Mouse (Mus musculus) hindbrain, embryonic 13.5 days (tissue): Measurements from ENCODE around the gene BC017158. TPM values are rescaled to one million over a fixed set of nuclear protein-coding genes. Genes with fewer than 3 reads are reported as not detected.

ENCODE experiments used
- ATAC-seq: fragments of 200-750 bp; cut with Nextera tagmentation; 2 replicates; pipeline ENCODE4 v1.8.0; 2017; ENCODE audit warnings: moderate TSS enrichment; ENCODE audit not compliant: low FRiP score
- H3K27ac ChIP-seq: fragments of 300-500 bp; sonication (generic); 2 replicates; pipeline ENCODE4 v1.5.1; 2015; ENCODE audit warnings: inconsistent platforms, mild to moderate bottlenecking, moderate library complexity
- H3K27me3 ChIP-seq: fragments of 300-500 bp; sonication (generic); 2 replicates; pipeline ENCODE4 v1.6.1; 2015; ENCODE audit warnings: mild to moderate bottlenecking, inconsistent platforms
- H3K36me3 ChIP-seq: fragments of 300-500 bp; sonication (generic); 2 replicates; pipeline ENCODE4 v1.6.1; 2015; ENCODE audit warnings: mild to moderate bottlenecking, inconsistent platforms
- H3K4me1 ChIP-seq: fragments of 300-500 bp; sonication (generic); replicated peaks from 2 replicates; pipeline ENCODE4 v1.6.1; 2015; ENCODE audit warnings: inconsistent platforms
- H3K4me2 ChIP-seq: fragments of 300-500 bp; sonication (generic); 2 replicates; pipeline ENCODE4 v1.6.1; 2015; ENCODE audit warnings: inconsistent platforms, mild to moderate bottlenecking, moderate library complexity
- H3K4me3 ChIP-seq: fragments of 300-500 bp; sonication (generic); 2 replicates; pipeline ENCODE4 v1.5.1; 2015; ENCODE audit warnings: mild to moderate bottlenecking, inconsistent platforms
- H3K9ac ChIP-seq: fragments of 300-500 bp; sonication (generic); 2 replicates; pipeline ENCODE4 v1.6.1; 2015; ENCODE audit warnings: mild to moderate bottlenecking, inconsistent platforms
- H3K9me3 ChIP-seq: fragments of 300-500 bp; sonication (generic); 2 replicates; pipeline ENCODE4 v1.6.1; 2016; ENCODE audit warnings: inconsistent platforms
- WGBS: fragments of 180-500 bp; shearing (Covaris S2); methylation state at CpG from one replicate; pipeline ENCODE4 v1.1.7; 2015; 5-methylcytosine and 5-hydroxymethylcytosine counted together
- microRNA-seq: library from miRNA; unstranded; fragments of <30 nt; microRNA quantifications from one replicate; pipeline ENCODE4, GENCODE M21; 2016
- polyA plus RNA-seq: library from polyadenylated mRNA; unstranded; fragments of >200 nt; fragmentation: Nextera tagmentation; extraction: Ambion mirVana; gene quantifications from 2 replicates; pipeline ENCODE4 v1.2.1, GENCODE M21; 2015

BC017158 gene
- polyA plus RNA-seq, 1 experiment from 2014 or later = 17.2 TPM

DNA sequence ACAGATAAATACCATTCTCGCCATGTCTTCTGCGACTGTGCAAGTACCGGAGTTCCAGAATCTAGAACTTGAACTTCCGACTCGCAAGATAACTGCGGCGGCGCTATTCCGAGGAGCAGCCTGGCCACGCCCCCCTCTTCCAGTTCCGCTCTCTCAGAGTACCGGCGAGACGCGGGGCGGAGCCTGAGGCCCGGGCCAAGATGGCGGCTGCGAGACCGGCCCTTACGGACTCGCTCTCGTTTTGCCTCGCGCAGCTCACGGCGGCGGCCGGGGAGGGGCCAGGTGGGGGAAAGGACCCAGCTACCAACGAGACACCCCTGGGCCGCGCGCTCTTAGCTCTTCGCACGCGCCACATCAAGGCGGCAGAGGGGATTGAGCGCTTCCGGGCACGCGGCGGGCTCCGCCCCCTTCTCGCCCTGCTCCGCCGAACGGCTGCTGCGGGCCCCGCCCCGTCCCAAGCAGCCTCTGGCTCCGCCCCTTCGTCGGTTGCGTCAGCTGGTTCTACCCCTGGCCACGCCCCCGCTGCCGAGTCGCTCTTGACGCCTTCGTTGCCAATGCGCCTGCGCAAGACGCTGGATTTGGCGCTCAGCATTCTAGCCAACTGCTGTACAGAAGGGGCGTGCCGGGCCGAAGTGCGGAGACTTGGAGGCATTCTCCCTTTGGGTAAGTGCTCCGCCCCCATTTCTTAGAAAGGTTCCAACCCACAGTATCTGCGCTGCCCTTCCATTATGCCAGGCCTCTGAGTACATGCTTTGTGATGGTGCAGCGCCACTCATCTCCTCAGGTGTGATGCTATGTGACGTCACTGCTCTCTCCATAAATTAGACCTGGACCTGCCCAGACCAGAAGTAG lies 59.8 kb downstream of the BC017158 start, which contains the start of gene 9130023H24Rik:
Gene 9130023H24Rik (minus strand): TSS at position 105 of the 852 bp plus-strand sequence.
- peak within 1 kb of the TSS; percentile 80 for H3K9ac ChIP-seq
- peak within 1 kb of the TSS; percentile 98 for H3K27ac ChIP-seq
- peaks cover 29% of the 10 kb centered on the region for H3K4me1 ChIP-seq
- peak; percentile 91 for ATAC-seq
- H3K4me2 ChIP-seq = peak within 1 kb of the TSS; percentile 93
- no peaks in the 10 kb centered on the region for H3K27me3 ChIP-seq
- WGBS = under 1% methylated on average over 72 of the region's 72 CpGs
- H3K36me3 ChIP-seq = peaks cover 34% of the 10 kb centered on the region
- H3K9me3 ChIP-seq = no peaks in the 10 kb centered on the region
- H3K4me3 ChIP-seq = peak within 1 kb of the TSS; percentile 70

DNA sequence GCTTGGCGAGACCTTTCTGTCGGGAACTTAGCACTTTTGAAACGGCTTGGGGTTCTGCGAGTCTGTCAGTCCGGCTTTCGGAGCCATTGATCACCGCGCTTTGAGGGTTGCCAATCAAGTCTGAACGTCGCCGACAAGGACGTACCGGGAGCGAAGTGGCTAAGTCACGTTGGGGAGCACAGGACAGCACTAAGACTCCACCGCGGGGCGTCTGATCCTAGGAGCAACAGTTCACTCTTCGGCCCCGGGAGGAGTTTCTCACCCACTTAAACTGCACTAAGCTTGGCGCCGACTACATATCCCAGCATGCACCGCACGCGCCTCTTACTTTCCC lies 60.4 kb downstream of the BC017158 start:
- Histone ChIP-seq H3K4me1 (peaks cover 29% of the 10 kb centered on the region), H3K4me2 (peak overlapping the region; percentile 93), H3K27ac (peak overlapping the region; percentile 98), H3K9me3 (no peaks in the 10 kb centered on the region), H3K9ac (peak overlapping the region; percentile 80), H3K4me3 (peak overlapping the region; percentile 70), H3K27me3 (no peaks in the 10 kb centered on the region), H3K36me3 (peaks cover 28% of the 10 kb centered on the region)
- no peak for ATAC-seq
- WGBS = 1% methylated on average over 25 of the region's 25 CpGs

DNA sequence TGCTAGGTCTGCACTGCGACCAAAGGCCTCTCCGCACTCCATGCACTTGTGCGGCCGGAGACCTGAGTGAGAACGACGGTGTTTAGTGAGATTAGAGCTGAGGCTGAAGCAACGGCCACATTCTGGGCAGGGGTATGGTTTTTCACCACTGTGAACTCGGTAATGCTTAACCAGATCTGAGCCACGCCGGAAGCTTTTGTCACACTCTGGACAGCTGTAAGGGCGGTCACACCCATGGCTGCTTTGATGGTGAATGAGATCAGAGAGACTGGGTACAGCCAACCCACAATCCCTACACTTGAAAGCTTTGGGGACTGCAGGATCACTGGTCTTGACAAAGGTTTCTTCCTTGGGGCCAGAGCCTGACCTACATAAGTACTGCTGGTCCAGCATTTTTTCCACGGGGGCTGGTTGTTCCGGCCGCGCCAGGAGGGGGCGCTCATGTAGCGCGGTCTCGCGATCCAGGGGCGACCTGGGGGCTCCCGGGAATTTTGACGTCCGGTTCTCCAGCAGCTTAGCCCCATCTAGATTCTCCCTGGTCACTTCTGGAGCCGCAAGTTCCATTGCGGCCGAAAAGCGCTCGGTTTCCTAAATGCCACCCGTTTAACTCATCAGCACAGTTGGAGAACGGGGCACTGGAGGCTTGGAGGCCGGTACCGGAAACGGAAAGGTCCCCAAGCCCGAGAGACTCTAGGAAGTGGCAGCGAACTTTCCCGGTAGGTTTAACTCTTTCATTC lies 60.9 kb downstream of the BC017158 start, which contains the start of gene Armc5:
Gene Armc5 (plus strand): TSS at position 487 of the 737 bp plus-strand sequence.
- WGBS = 26% methylated on average over 37 of the region's 37 CpGs
- H3K4me2 ChIP-seq = peak within 1 kb of the TSS; percentile 93
- ATAC-seq = 0 out of 2 replicates have a peak, but pooled peaks have one; percentile 4

DNA sequence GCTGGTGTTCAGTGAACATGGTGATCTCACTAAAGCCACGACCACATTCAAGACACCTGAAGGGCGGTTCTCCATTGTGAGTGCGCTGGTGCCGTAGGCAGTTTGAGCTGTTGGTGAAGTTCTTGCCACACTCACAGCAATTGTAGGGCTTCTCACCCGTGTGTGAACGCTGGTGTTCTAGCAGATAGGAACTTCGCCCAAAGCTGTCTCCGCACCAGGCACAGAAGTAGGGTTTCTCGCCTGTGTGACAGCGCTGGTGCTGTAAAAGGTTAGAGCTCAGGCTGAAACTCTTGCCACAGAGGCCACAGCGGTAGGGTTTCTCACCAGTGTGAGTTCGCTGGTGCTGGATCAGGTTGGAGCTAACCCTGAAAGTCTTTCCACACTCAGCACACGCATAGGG lies 61.5 kb downstream of the BC017158 start:
- Histone ChIP-seq H3K27me3 (no peaks in the 10 kb centered on the region), H3K4me2 (peak overlapping the region; percentile 93), H3K4me1 (peaks cover 32% of the 10 kb centered on the region), H3K9me3 (no peaks in the 10 kb centered on the region), H3K9ac (peak overlapping the region; percentile 80; the same call in 1 of the 2 replicates), H3K27ac (peak overlapping the region; percentile 98; the same call in 1 of the 2 replicates), H3K36me3 (peaks cover 17% of the 10 kb centered on the region), H3K4me3 (0 out of 2 replicates have a peak overlapping the region, but pooled peaks have one; percentile 70)
- no peak for ATAC-seq
- 96% methylated on average over 13 of the region's 13 CpGs for WGBS

More for the DNA sequence above, 60.9 kb downstream of the BC017158 start, which contains the start of gene Armc5:
- Histone ChIP-seq H3K9me3 (no peaks in the 10 kb centered on the region), H3K36me3 (peaks cover 22% of the 10 kb centered on the region), H3K27ac (peak within 1 kb of the TSS; percentile 98), H3K4me3 (peak within 1 kb of the TSS; percentile 70), H3K27me3 (no peaks in the 10 kb centered on the region), H3K9ac (peak within 1 kb of the TSS; percentile 80), H3K4me1 (peaks cover 32% of the 10 kb centered on the region)

DNA sequence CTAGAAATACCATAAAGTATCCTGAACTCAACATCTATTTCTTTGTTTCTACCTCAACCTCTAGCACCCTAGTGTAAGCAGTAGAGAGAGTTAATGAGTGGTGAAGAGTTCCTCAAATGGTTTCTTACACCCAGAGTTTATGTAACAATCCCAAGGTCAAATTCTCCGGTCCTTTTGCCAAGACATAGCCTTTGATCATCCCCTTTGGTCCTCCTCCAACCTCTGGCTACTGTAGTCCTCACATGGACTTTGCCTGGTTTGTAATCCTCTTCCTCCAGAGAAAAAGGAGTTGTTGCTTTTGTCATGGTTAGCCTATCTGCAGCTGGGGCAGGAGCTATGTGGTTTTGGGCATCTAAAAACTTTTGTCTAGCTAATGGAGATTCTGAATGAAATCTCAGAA lies 62.5 kb downstream of the BC017158 start:
- Histone ChIP-seq H3K27ac (no peak overlapping the region), H3K9ac (no peak overlapping the region), H3K9me3 (no peaks in the 10 kb centered on the region), H3K4me2 (no peak overlapping the region), H3K4me1 (peaks cover 28% of the 10 kb centered on the region), H3K4me3 (no peak overlapping the region), H3K27me3 (no peaks in the 10 kb centered on the region), H3K36me3 (peaks cover 8% of the 10 kb centered on the region)
- WGBS = 90% methylated on average over 1 of the region's 1 CpGs
- ATAC-seq = no peak

DNA sequence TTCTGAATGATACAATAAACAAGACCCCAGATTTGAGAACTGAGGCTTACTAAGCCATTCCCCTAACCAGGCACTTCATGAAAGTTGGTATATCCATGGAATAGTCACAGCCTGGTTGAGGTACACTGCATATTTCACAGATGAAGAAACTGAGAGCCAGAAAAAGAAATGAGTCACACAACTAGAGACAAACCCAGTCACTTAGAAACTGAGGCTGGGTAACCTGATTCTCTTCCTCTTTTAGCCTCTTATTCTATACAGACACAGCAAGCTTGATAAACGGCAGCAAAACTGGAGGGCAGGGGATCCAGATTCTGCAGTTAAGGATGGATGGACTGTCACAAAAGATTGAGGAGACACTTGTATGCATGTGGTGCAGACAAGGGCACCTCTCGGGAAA lies 63.2 kb downstream of the BC017158 start:
- no peaks in the 10 kb centered on the region for H3K27me3 ChIP-seq
- H3K4me2 ChIP-seq = no peak overlapping the region
- H3K9me3 ChIP-seq = no peaks in the 10 kb centered on the region
- 0 out of 2 replicates have a peak, but pooled peaks cover under 1% of the 10 kb centered on the region for H3K36me3 ChIP-seq
- 86% methylated on average over 2 of the region's 2 CpGs for WGBS
- no peak overlapping the region for H3K27ac ChIP-seq
- no peak overlapping the region for H3K9ac ChIP-seq
- no peak overlapping the region for H3K4me3 ChIP-seq
- no peak for ATAC-seq
- peaks cover 23% of the 10 kb centered on the region for H3K4me1 ChIP-seq

DNA sequence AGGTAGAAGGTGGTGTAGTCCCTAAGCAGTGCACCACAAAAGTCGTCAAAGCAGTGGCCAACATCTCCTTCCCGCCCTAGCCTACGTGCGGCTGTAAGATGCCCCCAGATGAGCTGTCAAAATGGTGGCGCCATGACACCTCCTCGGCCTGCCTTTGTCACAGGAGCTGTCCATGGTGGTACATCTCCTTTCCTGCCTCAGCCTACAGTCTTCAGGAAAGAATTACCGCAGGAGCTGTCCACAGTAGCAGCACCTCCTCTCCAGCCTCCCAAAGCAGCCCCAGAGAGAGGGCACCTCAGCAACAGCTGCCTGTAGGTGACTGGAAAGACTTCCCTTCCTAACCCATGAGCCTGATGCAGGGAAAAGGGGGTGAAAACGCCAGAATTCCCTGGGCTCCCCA lies 66.2 kb downstream of the BC017158 start:
- Histone ChIP-seq H3K9me3 (no peaks in the 10 kb centered on the region), H3K4me1 (peaks cover 6% of the 10 kb centered on the region), H3K27ac (no peak overlapping the region), H3K27me3 (no peaks in the 10 kb centered on the region), H3K4me3 (no peak overlapping the region), H3K4me2 (no peak overlapping the region), H3K9ac (no peak overlapping the region), H3K36me3 (no peaks in the 10 kb centered on the region)
- 46% methylated on average over 8 of the region's 8 CpGs for WGBS
- no peak for ATAC-seq

Small RNAs within 50 kb of the gene (microRNA-seq; reads per million reads assigned to microRNA genes)
- 0.93 reads per million for gene Mir3103

Other genes with a start within 250 kb of the BC017158 start
- gene Itgam, start 235.5 kb downstream of the BC017158 start, polyA plus RNA-seq = 1.1 and 1.4 TPM in 2 replicates
- not detected in 2 replicates for gene Gm49368, start 235.5 kb downstream of the BC017158 start, polyA plus RNA-seq
- gene Itgax, start 168.6 kb downstream of the BC017158 start, polyA plus RNA-seq = 0.17 TPM in 1 of 2 replicates, not detected in the other
- gene Itgad, start 143.8 kb downstream of the BC017158 start, polyA plus RNA-seq = not detected in 2 replicates
- gene Cox6a2, start 91.8 kb downstream of the BC017158 start, polyA plus RNA-seq = 0.70 and 1.1 TPM in 2 replicates
- 15.0 and 15.2 TPM in 2 replicates for gene Armc5, start 60.8 kb downstream of the BC017158 start, polyA plus RNA-seq
- gene 9130023H24Rik, start 60.1 kb downstream of the BC017158 start, polyA plus RNA-seq = 10.6 and 11.4 TPM in 2 replicates
- 27.9 and 31.0 TPM in 2 replicates for gene Tgfb1i1, start 51.4 kb downstream of the BC017158 start, polyA plus RNA-seq
- gene Slc5a2, start 32.5 kb downstream of the BC017158 start, polyA plus RNA-seq = not detected in 2 replicates
- 34.0 and 40.2 TPM in 2 replicates for gene Rgs10, start 120.6 kb upstream of the BC017158 start, polyA plus RNA-seq
- 34.3 and 36.2 TPM in 2 replicates for gene Tial1, start 163.5 kb upstream of the BC017158 start, polyA plus RNA-seq
- 3.2 and 3.3 TPM in 2 replicates for gene Bag3, start 225.4 kb upstream of the BC017158 start, polyA plus RNA-seq